Mouse (Mus musculus) limb, embryonic 15.5 days (tissue): ENCODE results near the gene Ell3. TPM values are rescaled to one million over a fixed set of nuclear protein-coding genes. Genes with fewer than 3 reads are reported as not detected.

Experiments
- ATAC-seq: fragments of 200-750 bp; cut with Nextera tagmentation; 2 replicates; pipeline ENCODE4 v1.8.0; 2017; ENCODE audit warnings: low read depth, moderate TSS enrichment; ENCODE audit not compliant: insufficient number of reproducible peaks, low FRiP score, low TSS enrichment
- H3K27ac ChIP-seq: fragments of 300-500 bp; sonication (generic); 2 replicates; pipeline ENCODE4 v1.5.1; 2015; ENCODE audit warnings: moderate library complexity, mild to moderate bottlenecking, inconsistent platforms
- H3K27me3 ChIP-seq: fragments of 300-500 bp; sonication (generic); 2 replicates; pipeline ENCODE4 v1.6.1; 2015; ENCODE audit warnings: inconsistent platforms
- H3K36me3 ChIP-seq: fragments of 300-500 bp; sonication (generic); 2 replicates; pipeline ENCODE4 v1.6.1; 2015; ENCODE audit warnings: inconsistent platforms
- H3K4me1 ChIP-seq: fragments of 300-500 bp; sonication (generic); 2 replicates; pipeline ENCODE4 v1.6.1; 2015; ENCODE audit warnings: inconsistent platforms
- H3K4me2 ChIP-seq: fragments of 300-500 bp; sonication (generic); 2 replicates; pipeline ENCODE4 v1.6.1; 2015; ENCODE audit warnings: mild to moderate bottlenecking, inconsistent platforms
- H3K4me3 ChIP-seq: fragments of 300-500 bp; sonication (generic); 2 replicates; pipeline ENCODE4 v1.5.1; 2015; ENCODE audit warnings: mild to moderate bottlenecking, inconsistent platforms
- H3K9ac ChIP-seq: fragments of 300-500 bp; sonication (generic); 2 replicates; pipeline ENCODE4 v1.6.1; 2015; ENCODE audit warnings: inconsistent platforms
- H3K9me3 ChIP-seq: fragments of 300-500 bp; sonication (generic); 2 replicates; pipeline ENCODE4 v1.6.1; 2016; ENCODE audit warnings: inconsistent platforms
- WGBS: fragments of 180-500 bp; shearing (Covaris S2); methylation state at CpG from one replicate; pipeline ENCODE4 v1.1.7; 2015; 5-methylcytosine and 5-hydroxymethylcytosine counted together
- polyA plus RNA-seq: library from polyadenylated mRNA; unstranded; fragments of >200 nt; fragmentation: Nextera tagmentation; extraction: Ambion mirVana; gene quantifications from 2 replicates; pipeline ENCODE4 v1.2.1, GENCODE M21; 2015

Ell3 gene
- polyA plus RNA-seq, 1 experiment from 2014 or later: 9.5 TPM

DNA sequence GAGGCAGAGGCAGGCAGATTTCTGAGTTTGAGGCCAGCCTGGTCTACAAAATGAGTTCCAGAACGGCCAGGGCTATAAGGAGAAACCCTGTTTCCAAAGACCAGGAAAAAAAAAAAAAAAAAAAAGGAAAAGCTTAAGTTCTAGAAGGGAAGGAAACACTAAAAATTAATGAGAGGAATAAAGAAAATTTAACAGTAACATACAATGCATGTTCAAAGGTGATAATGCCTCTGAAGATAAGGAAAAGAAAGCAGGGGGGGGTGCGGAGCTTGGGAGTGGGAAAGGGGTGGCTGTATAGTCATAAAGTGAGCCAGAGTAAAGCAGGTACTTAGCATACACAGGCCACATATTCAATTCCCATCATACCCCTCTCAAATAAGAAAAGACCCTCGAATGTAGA, 1.0 kb upstream of the Ell3 start:
- no peak for ATAC-seq
- Histone ChIP-seq H3K4me3 (no peak overlapping the region), H3K36me3 (no peaks in the 10 kb centered on the region), H3K4me1 (peaks cover 25% of the 10 kb centered on the region), H3K9ac (no peak overlapping the region), H3K27ac (no peak overlapping the region), H3K9me3 (no peaks in the 10 kb centered on the region), H3K4me2 (no peak overlapping the region), H3K27me3 (0 out of 2 replicates have a peak, but pooled peaks cover 3% of the 10 kb centered on the region)
- 83% methylated on average over 3 of the region's 3 CpGs for WGBS

DNA sequence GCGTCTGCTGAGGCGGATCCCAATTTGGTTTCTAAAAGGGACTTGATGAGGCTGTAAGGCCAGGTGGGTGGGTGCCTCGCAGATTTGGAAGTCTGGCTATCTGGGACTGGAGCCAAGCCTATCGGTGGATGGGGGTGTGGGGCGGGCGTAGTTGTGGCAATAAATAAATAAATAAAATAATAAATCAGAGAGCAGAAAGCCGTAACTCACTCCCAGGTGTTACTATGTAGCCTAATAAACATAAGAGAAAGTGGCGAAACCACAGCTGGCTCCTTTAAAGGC, 1.1 kb downstream of the Ell3 start:
- H3K4me1 ChIP-seq: peaks cover 22% of the 10 kb centered on the region
- H3K9me3 ChIP-seq: no peaks in the 10 kb centered on the region
- H3K4me2 ChIP-seq: peak overlapping the region; percentile 96
- WGBS: 8% methylated on average over 8 of the region's 8 CpGs
- H3K27me3 ChIP-seq: 0 out of 2 replicates have a peak, but pooled peaks cover 3% of the 10 kb centered on the region
- peak overlapping the region; percentile 35 for H3K9ac ChIP-seq
- H3K4me3 ChIP-seq: peak overlapping the region; percentile 51
- ATAC-seq: no peak
- peaks cover 15% of the 10 kb centered on the region for H3K36me3 ChIP-seq
- no peak overlapping the region for H3K27ac ChIP-seq

DNA sequence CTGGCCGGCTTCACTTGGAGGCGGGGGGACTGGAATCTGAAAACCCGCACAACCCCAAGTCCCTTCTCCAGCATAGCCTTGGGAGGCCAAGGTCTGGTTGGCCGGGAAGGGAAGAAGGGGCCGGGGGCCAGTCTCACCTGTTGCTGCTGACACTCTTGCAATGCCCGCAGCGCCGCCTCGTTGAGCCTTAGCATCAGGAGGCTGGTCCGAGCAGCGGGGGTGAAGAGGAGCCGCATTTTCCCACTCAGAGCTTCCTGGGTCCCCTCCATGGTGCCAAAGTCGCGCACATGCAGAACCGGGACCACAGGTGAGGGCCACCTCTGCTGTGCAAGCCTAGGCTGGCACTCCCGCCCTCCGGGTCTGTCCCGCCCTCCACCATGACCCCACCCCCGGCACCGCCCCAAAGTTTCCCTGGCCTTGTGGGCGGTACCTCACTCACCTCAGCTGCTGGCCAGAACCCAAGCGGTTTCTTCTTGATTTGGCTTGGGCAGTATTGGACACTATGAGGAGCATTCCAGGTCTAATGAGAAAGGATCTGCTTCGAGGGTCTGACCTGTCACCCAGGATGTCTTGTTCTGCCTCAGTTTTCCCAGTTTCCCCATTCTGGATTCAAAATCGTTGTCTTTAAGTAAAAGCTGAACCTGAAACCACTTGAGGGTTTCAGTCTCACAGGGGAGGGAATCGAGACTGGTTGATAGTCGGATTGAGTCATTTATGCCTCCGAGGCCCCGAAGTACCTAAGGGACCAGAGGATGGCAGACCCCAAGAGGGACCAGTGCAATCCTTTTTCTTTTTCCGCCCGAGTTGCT, 1.6 kb downstream of the Ell3 start:
- Histone ChIP-seq H3K4me2 (peak overlapping the region; percentile 96), H3K27me3 (0 out of 2 replicates have a peak, but pooled peaks cover 3% of the 10 kb centered on the region), H3K9ac (peak overlapping the region; percentile 35), H3K27ac (no peak overlapping the region), H3K4me1 (peaks cover 17% of the 10 kb centered on the region), H3K36me3 (peaks cover 21% of the 10 kb centered on the region), H3K4me3 (peak overlapping the region; percentile 51), H3K9me3 (no peaks in the 10 kb centered on the region)
- 2% methylated on average over 30 of the region's 30 CpGs for WGBS
- peak; percentile 80 for ATAC-seq

DNA sequence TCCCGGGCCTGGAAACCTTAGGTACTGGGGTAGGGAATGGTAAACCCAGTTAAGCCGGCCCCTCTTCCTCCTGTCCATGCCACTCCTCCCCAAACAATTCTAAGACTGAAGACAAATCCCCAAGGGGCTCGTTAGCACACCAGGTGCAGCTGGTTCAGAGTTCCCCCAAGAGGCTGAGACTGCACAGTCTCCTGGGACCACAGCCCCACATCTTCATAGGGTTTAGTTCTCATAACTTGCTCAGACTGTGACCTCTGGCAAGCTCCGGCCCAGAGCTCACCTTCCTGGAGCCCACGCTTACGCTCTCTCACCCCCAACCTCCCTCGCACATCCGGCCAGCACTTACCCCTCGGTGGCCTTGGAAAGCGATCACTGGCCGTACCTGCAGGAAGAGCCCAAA, 2.3 kb downstream of the Ell3 start:
- H3K4me3 ChIP-seq: peak overlapping the region; percentile 51
- ATAC-seq: no peak
- peaks cover 17% of the 10 kb centered on the region for H3K4me1 ChIP-seq
- H3K9ac ChIP-seq: peak overlapping the region; percentile 35; the same call in 1 of the 2 replicates
- H3K4me2 ChIP-seq: peak overlapping the region; percentile 96
- H3K27ac ChIP-seq: no peak overlapping the region
- 0 out of 2 replicates have a peak, but pooled peaks cover 3% of the 10 kb centered on the region for H3K27me3 ChIP-seq
- H3K36me3 ChIP-seq: peaks cover 27% of the 10 kb centered on the region
- no peaks in the 10 kb centered on the region for H3K9me3 ChIP-seq
- 11% methylated on average over 11 of the region's 11 CpGs for WGBS

DNA sequence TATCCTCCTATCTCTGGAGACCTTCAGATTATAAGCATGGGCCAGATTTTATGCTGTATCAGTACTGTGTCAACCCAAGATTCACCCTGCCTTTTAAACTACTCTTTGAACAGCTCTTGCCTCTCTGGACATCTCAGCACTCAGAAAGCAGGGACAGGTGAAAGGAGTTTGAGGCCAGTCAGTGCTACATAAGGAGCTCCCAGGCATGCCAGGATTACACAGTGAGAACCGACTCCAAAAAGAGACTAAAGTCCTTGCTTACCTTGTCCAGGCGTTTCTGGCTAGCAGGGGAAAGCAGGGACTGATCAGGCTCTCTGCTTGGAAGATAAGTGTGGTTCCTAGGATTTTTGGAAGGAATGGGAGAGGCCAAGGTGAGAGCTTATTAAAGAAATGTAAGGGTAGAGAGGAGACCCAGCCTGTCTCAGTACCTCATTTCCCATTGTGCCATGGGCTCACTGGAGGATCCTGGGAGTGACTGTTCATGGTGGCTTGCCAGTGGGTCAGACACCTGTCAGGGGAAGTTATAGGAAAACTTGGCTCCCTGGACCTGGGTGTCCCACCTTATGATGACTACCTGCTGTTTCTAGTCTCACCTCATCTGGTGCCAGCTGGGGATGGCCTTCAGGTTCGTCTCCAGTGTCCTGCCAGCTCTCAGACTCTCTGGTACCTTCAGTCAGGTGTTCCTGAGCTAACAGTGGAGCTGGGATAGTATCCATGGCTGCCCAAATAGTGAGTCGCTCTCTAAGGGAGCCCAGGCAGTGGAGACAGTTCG, 3.1 kb downstream of the Ell3 start:
- peaks cover 29% of the 10 kb centered on the region for H3K36me3 ChIP-seq
- peaks cover 17% of the 10 kb centered on the region for H3K4me1 ChIP-seq
- H3K9me3 ChIP-seq: no peaks in the 10 kb centered on the region
- H3K4me3 ChIP-seq: no peak overlapping the region
- no peak overlapping the region for H3K9ac ChIP-seq
- 53% methylated on average over 5 of the region's 5 CpGs for WGBS
- no peak for ATAC-seq
- H3K27ac ChIP-seq: no peak overlapping the region
- H3K27me3 ChIP-seq: 0 out of 2 replicates have a peak, but pooled peaks cover 3% of the 10 kb centered on the region
- H3K4me2 ChIP-seq: no peak overlapping the region

DNA sequence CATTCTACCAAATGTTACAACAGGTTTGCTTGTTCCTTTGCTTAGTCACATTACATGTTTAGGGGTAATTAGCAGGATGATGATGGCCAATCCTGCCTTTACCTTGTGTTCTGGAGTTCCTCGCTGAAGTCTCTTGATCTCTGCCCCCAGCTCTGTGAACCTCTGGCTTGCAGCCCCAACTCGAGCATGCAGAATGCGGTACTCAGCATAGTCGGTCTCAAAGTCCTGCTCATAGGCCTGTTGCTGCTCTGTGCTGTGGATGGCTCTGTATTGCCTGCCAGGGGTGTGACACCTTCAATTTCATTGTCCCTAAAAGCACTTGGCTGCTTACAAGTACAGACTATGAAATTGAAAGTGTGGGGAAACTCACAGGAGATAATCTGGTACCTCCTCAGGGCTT, 4.3 kb downstream of the Ell3 start:
- WGBS: 73% methylated on average over 4 of the region's 4 CpGs
- no peaks in the 10 kb centered on the region for H3K9me3 ChIP-seq
- H3K4me1 ChIP-seq: peaks cover 17% of the 10 kb centered on the region
- H3K4me2 ChIP-seq: no peak overlapping the region
- no peak for ATAC-seq
- no peak overlapping the region for H3K9ac ChIP-seq
- no peak overlapping the region for H3K27ac ChIP-seq
- H3K4me3 ChIP-seq: no peak overlapping the region
- H3K27me3 ChIP-seq: 0 out of 2 replicates have a peak, but pooled peaks cover 3% of the 10 kb centered on the region
- peaks cover 41% of the 10 kb centered on the region for H3K36me3 ChIP-seq

DNA sequence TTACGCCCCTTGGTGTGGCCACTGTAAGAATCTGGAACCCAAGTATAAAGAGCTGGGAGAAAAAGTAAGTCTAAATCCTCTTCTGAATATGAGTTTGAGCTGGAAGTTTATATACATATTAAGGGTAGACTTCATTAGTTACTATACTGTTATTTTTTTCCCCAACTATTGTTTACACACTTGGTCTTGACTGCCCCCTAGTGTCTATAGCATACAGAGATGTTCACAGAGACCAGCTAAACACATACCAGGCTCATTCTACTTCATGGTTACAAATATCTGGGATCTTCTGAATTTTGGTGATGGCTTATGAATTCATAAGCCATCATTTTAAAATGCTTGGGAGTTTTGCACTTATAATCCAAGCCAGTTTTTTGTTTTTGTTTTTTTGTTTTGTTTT, 9.2 kb downstream of the Ell3 start:
- H3K9me3 ChIP-seq: no peaks in the 10 kb centered on the region
- no peak overlapping the region for H3K4me2 ChIP-seq
- H3K36me3 ChIP-seq: peaks cover 87% of the 10 kb centered on the region
- H3K9ac ChIP-seq: no peak overlapping the region
- no peak overlapping the region for H3K4me3 ChIP-seq
- no peak overlapping the region for H3K27ac ChIP-seq
- WGBS: 97% methylated on average over 1 of the region's 1 CpGs
- no peaks in the 10 kb centered on the region for H3K27me3 ChIP-seq
- no peak for ATAC-seq
- no peaks in the 10 kb centered on the region for H3K4me1 ChIP-seq

DNA sequence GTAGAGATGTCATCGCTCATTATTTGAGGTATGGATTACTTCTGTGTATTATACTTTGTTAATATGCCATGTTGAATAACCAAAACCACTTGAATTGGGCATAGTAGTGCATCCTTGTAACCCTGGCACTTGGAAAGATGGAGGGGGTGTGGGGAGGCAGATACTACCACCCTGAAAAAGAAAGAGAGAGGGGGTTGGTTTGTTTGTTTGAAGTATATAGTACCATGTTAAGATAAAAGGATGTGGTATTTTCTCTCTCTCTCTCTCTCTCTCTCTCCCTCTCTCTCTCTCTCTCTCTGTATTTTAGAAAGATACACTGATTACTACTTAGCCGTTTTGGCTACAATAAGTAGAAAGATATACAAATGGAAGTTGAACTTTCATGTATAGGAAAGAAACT, 18.2 kb downstream of the Ell3 start:
- Histone ChIP-seq H3K4me3 (no peak overlapping the region), H3K9ac (no peak overlapping the region), H3K27ac (no peak overlapping the region), H3K4me2 (no peak overlapping the region), H3K9me3 (no peaks in the 10 kb centered on the region), H3K4me1 (no peaks in the 10 kb centered on the region), H3K27me3 (no peaks in the 10 kb centered on the region), H3K36me3 (peaks cover 74% of the 10 kb centered on the region)
- ATAC-seq: no peak
- 86% methylated on average over 2 of the region's 2 CpGs for WGBS

DNA sequence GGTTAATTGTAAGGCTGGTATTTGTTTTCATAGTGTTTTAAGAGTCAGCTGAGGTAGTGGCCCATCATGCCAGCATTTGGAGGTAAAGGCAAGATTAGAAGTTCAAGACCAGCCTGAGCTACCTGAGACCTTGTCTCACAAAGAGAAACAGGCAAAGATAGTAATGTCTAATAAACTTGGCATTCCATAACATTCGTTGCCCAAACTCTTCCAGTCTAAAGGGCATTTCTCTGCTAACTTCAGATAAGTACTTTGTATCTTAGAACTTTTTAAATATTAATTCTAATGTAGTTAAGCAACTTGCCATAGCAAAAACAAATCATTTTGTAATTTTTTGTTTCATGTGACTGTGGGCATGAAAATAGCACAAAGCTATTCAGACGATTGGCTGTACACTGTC, 20.9 kb downstream of the Ell3 start:
- no peaks in the 10 kb centered on the region for H3K4me1 ChIP-seq
- H3K4me2 ChIP-seq: no peak overlapping the region
- H3K36me3 ChIP-seq: peaks cover 58% of the 10 kb centered on the region
- H3K27me3 ChIP-seq: no peaks in the 10 kb centered on the region
- 91% methylated on average over 2 of the region's 2 CpGs for WGBS
- no peak for ATAC-seq
- no peak overlapping the region for H3K27ac ChIP-seq
- H3K9me3 ChIP-seq: no peaks in the 10 kb centered on the region
- H3K4me3 ChIP-seq: no peak overlapping the region
- H3K9ac ChIP-seq: no peak overlapping the region

DNA sequence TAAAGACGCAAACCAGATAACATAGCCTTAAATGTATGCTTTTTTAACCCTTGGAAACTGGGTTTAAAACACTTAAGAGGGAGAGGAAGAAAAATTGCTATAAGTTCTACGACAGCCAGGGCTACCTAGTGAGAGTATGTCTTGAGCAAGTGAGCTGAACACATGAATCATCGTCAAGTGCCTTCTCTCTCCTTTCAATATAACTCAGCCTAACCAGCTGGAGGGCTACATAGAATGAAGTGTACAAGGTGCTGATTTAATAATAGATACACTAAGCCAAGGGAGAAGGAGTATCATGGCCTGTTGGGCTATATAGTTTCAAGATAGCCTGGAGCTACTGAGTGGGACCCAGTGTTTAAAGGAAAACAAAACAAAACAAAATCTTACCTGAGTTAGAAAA, 25.6 kb downstream of the Ell3 start:
- Histone ChIP-seq H3K27me3 (no peaks in the 10 kb centered on the region), H3K4me3 (no peak overlapping the region), H3K9me3 (no peaks in the 10 kb centered on the region), H3K4me2 (no peak overlapping the region), H3K4me1 (peaks cover 23% of the 10 kb centered on the region), H3K27ac (no peak overlapping the region), H3K36me3 (peaks cover 43% of the 10 kb centered on the region), H3K9ac (no peak overlapping the region)
- 83% methylated on average over 3 of the region's 3 CpGs for WGBS
- ATAC-seq: no peak

DNA sequence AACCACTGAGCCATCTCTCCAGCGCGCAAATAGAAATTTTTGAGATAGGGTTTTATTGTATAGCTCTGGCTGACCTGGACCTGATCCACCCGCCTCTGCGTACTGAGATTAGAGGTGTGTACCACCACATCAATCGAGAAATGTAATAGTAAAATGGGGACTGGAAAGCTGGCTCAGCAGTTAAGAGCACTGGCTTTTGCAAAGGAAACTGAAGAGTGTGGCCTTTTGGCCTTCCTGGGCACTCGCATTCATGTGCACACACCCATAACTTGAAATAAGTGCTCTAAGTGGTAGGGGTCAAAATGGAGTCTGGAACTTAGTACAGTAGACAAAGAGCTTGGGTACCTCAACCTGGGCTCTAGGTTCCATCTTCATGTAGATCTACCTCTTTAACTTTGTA, 27.7 kb downstream of the Ell3 start:
- Histone ChIP-seq H3K9ac (no peak overlapping the region), H3K9me3 (no peaks in the 10 kb centered on the region), H3K36me3 (peaks cover 29% of the 10 kb centered on the region), H3K4me2 (0 out of 2 replicates have a peak overlapping the region, but pooled peaks have one; percentile 56), H3K27me3 (no peaks in the 10 kb centered on the region), H3K27ac (no peak overlapping the region), H3K4me1 (peaks cover 27% of the 10 kb centered on the region), H3K4me3 (no peak overlapping the region)
- no peak for ATAC-seq
- 89% methylated on average over 6 of the region's 6 CpGs for WGBS

DNA sequence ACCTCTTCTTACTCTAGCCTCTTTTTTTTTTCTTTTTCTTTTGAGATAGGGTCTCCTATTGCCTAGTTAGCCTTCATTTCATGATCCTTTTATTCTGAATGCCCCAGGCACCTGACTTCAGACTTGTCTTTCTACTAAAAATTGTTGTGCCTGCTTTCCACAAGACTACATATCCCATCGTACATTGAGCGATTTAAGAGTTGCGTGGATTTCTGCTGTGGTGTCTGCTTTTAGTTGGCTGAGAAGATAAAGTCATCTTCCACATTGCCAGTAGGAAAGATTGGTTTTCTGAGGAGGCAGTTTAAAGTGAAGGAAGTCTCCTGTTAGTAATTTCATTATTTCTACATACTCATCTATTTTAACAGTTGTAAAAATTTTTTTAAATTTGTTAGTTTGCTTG, 28.5 kb downstream of the Ell3 start:
- peaks cover 29% of the 10 kb centered on the region for H3K36me3 ChIP-seq
- H3K4me3 ChIP-seq: peak overlapping the region; percentile 99
- no peaks in the 10 kb centered on the region for H3K27me3 ChIP-seq
- H3K4me2 ChIP-seq: peak overlapping the region; percentile 56
- 59% methylated on average over 3 of the region's 3 CpGs for WGBS
- no peaks in the 10 kb centered on the region for H3K9me3 ChIP-seq
- no peak overlapping the region for H3K9ac ChIP-seq
- peaks cover 27% of the 10 kb centered on the region for H3K4me1 ChIP-seq
- H3K27ac ChIP-seq: no peak overlapping the region
- ATAC-seq: no peak
